Mouse (Mus musculus): ENCODE results near the gene Gss. TPM values are rescaled to one million over a fixed set of nuclear protein-coding genes. Genes with fewer than 3 reads are reported as not detected.
A peak's percentile ranks its signal among the peaks of the same experiment; 100 is the strongest.

The Gss gene
- polyA plus RNA-seq (2015; fragmentation: Nextera tagmentation; extraction: Ambion mirVana), result 143 and 158 TPM in 2 replicates

- Histone ChIP-seq H3K9ac (ENCODE audit: low read depth, low read length) (peak within 1 kb of the TSS; percentile 76), H3K4me1 (ENCODE audit: control insufficient read depth, insufficient read depth, low read length) (peaks cover 23% of the 10 kb centered on the region), H3K9me3 (ENCODE audit: control insufficient read depth, low read length) (no peaks in the 10 kb centered on the region), H3K36me3 (ENCODE audit: control insufficient read depth, insufficient read depth, low read length) (no peaks in the 10 kb centered on the region), H3K27me3 (replicated peaks; ENCODE audit: control insufficient read depth, insufficient read depth, low read length) (no peaks in the 10 kb centered on the region), H3K27ac (ENCODE audit: low read length) (peak within 1 kb of the TSS; percentile 93), H3K4me3 (ENCODE audit: low read length) (peak within 1 kb of the TSS; percentile 59), H3K4me2 (ENCODE audit: low read depth, low read length) (peak within 1 kb of the TSS; percentile 74)
- peak; percentile 85 for ATAC-seq
- WGBS, result under 1% methylated on average over 53 of the region's 53 CpGs
These were observed at the start of gene Gss for GRCm38 (mm10) chr2:155592137-155592853. Gene Gss, minus strand, starts transcription at chr2:155592810.

GRCm38 (mm10) chr2:155641540-155642472, 49.2 kb upstream of the Gss start:
- Histone ChIP-seq H3K4me3 (ENCODE audit: low read length) (no peak overlapping the region), H3K9ac (ENCODE audit: low read depth, low read length) (peak overlapping the region; percentile 48), H3K9me3 (ENCODE audit: control insufficient read depth, low read length) (no peaks in the 10 kb centered on the region), H3K27ac (ENCODE audit: low read length) (peak overlapping the region; percentile 87), H3K4me1 (ENCODE audit: control insufficient read depth, insufficient read depth, low read length) (peaks cover 12% of the 10 kb centered on the region), H3K36me3 (ENCODE audit: control insufficient read depth, insufficient read depth, low read length) (peaks cover 31% of the 10 kb centered on the region), H3K27me3 (replicated peaks; ENCODE audit: control insufficient read depth, insufficient read depth, low read length) (no peaks in the 10 kb centered on the region), H3K4me2 (ENCODE audit: low read depth, low read length) (peak overlapping the region; percentile 9; the same call in 1 of the 2 replicates)
- 64% methylated on average over 18 of the region's 18 CpGs for WGBS
- ATAC-seq, result peak; percentile 96

GRCm38 (mm10) chr2:155640656-155641055, 48.0 kb upstream of the Gss start:
- 88% methylated on average over 6 of the region's 6 CpGs for WGBS
- ATAC-seq, result no peak
- Histone ChIP-seq H3K36me3 (ENCODE audit: control insufficient read depth, insufficient read depth, low read length) (peaks cover 31% of the 10 kb centered on the region), H3K4me3 (ENCODE audit: low read length) (no peak overlapping the region), H3K4me2 (ENCODE audit: low read depth, low read length) (no peak overlapping the region), H3K9ac (ENCODE audit: low read depth, low read length) (peak overlapping the region; percentile 48; the same call in 1 of the 2 replicates), H3K9me3 (ENCODE audit: control insufficient read depth, low read length) (no peaks in the 10 kb centered on the region), H3K27ac (ENCODE audit: low read length) (no peak overlapping the region; the same call in 1 of the 2 replicates), H3K27me3 (replicated peaks; ENCODE audit: control insufficient read depth, insufficient read depth, low read length) (no peaks in the 10 kb centered on the region), H3K4me1 (ENCODE audit: control insufficient read depth, insufficient read depth, low read length) (peaks cover 12% of the 10 kb centered on the region)

GRCm38 (mm10) chr2:155637411-155637810, 44.8 kb upstream of the Gss start:
- Histone ChIP-seq H3K36me3 (ENCODE audit: control insufficient read depth, insufficient read depth, low read length) (peaks cover 34% of the 10 kb centered on the region), H3K27ac (ENCODE audit: low read length) (no peak overlapping the region), H3K4me2 (ENCODE audit: low read depth, low read length) (no peak overlapping the region), H3K27me3 (replicated peaks; ENCODE audit: control insufficient read depth, insufficient read depth, low read length) (0 out of 2 replicates have a peak, but pooled peaks cover 2% of the 10 kb centered on the region), H3K9ac (ENCODE audit: low read depth, low read length) (no peak overlapping the region), H3K4me3 (ENCODE audit: low read length) (no peak overlapping the region), H3K9me3 (ENCODE audit: control insufficient read depth, low read length) (no peaks in the 10 kb centered on the region), H3K4me1 (ENCODE audit: control insufficient read depth, insufficient read depth, low read length) (peaks cover 12% of the 10 kb centered on the region)
- ATAC-seq, result no peak
- WGBS, result 89% methylated on average over 4 of the region's 4 CpGs

- peaks cover 37% of the 10 kb centered on the region for H3K36me3 ChIP-seq (ENCODE audit: control insufficient read depth, insufficient read depth, low read length)
- ATAC-seq, result no peak
- H3K4me1 ChIP-seq (ENCODE audit: control insufficient read depth, insufficient read depth, low read length), result peaks cover 8% of the 10 kb centered on the region
- H3K4me3 ChIP-seq (ENCODE audit: low read length), result no peak overlapping the region
- H3K4me2 ChIP-seq (ENCODE audit: low read depth, low read length), result no peak overlapping the region
- 0 out of 2 replicates have a peak, but pooled peaks cover 3% of the 10 kb centered on the region for H3K27me3 ChIP-seq (replicated peaks; ENCODE audit: control insufficient read depth, insufficient read depth, low read length)
- no peak overlapping the region for H3K27ac ChIP-seq (ENCODE audit: low read length)
- H3K9ac ChIP-seq (ENCODE audit: low read depth, low read length), result no peak overlapping the region
- no peaks in the 10 kb centered on the region for H3K9me3 ChIP-seq (ENCODE audit: control insufficient read depth, low read length)
These were observed 44.3 kb upstream of the Gss start for GRCm38 (mm10) chr2:155636881-155637280.

- no peaks in the 10 kb centered on the region for H3K9me3 ChIP-seq (ENCODE audit: control insufficient read depth, low read length)
- ATAC-seq, result no peak
- WGBS, result 98% methylated on average over 8 of the region's 8 CpGs
- no peak overlapping the region for H3K4me2 ChIP-seq (ENCODE audit: low read depth, low read length)
- 0 out of 2 replicates have a peak, but pooled peaks cover 3% of the 10 kb centered on the region for H3K27me3 ChIP-seq (replicated peaks; ENCODE audit: control insufficient read depth, insufficient read depth, low read length)
- H3K9ac ChIP-seq (ENCODE audit: low read depth, low read length), result no peak overlapping the region
- no peak overlapping the region for H3K4me3 ChIP-seq (ENCODE audit: low read length)
- peaks cover 2% of the 10 kb centered on the region for H3K4me1 ChIP-seq (ENCODE audit: control insufficient read depth, insufficient read depth, low read length)
- no peak overlapping the region for H3K27ac ChIP-seq (ENCODE audit: low read length)
- H3K36me3 ChIP-seq (ENCODE audit: control insufficient read depth, insufficient read depth, low read length), result peaks cover 32% of the 10 kb centered on the region
These were observed 43.4 kb upstream of the Gss start for GRCm38 (mm10) chr2:155635961-155636360.

GRCm38 (mm10) chr2:155634562-155634961, 42.0 kb upstream of the Gss start:
- no peak for ATAC-seq
- Histone ChIP-seq H3K4me2 (ENCODE audit: low read depth, low read length) (no peak overlapping the region), H3K36me3 (ENCODE audit: control insufficient read depth, insufficient read depth, low read length) (peaks cover 30% of the 10 kb centered on the region), H3K9ac (ENCODE audit: low read depth, low read length) (no peak overlapping the region), H3K27me3 (replicated peaks; ENCODE audit: control insufficient read depth, insufficient read depth, low read length) (peaks cover 3% of the 10 kb centered on the region; the same call in 1 of the 2 replicates), H3K4me1 (ENCODE audit: control insufficient read depth, insufficient read depth, low read length) (peaks cover 3% of the 10 kb centered on the region), H3K4me3 (ENCODE audit: low read length) (no peak overlapping the region), H3K9me3 (ENCODE audit: control insufficient read depth, low read length) (no peaks in the 10 kb centered on the region), H3K27ac (ENCODE audit: low read length) (no peak overlapping the region)
- 92% methylated on average over 8 of the region's 8 CpGs for WGBS

- ATAC-seq, result no peak
- Histone ChIP-seq H3K9me3 (ENCODE audit: control insufficient read depth, low read length) (no peaks in the 10 kb centered on the region), H3K4me2 (ENCODE audit: low read depth, low read length) (no peak overlapping the region), H3K4me1 (ENCODE audit: control insufficient read depth, insufficient read depth, low read length) (peaks cover 9% of the 10 kb centered on the region), H3K9ac (ENCODE audit: low read depth, low read length) (no peak overlapping the region), H3K36me3 (ENCODE audit: control insufficient read depth, insufficient read depth, low read length) (peaks cover 27% of the 10 kb centered on the region), H3K4me3 (ENCODE audit: low read length) (no peak overlapping the region), H3K27ac (ENCODE audit: low read length) (no peak overlapping the region), H3K27me3 (replicated peaks; ENCODE audit: control insufficient read depth, insufficient read depth, low read length) (peaks cover 5% of the 10 kb centered on the region; the same call in 1 of the 2 replicates)
- WGBS, result 92% methylated on average over 9 of the region's 9 CpGs
These were observed 41.1 kb upstream of the Gss start for GRCm38 (mm10) chr2:155633731-155634130.

GRCm38 (mm10) chr2:155633121-155633520, 40.5 kb upstream of the Gss start:
- no peak overlapping the region for H3K4me2 ChIP-seq (ENCODE audit: low read depth, low read length)
- H3K27ac ChIP-seq (ENCODE audit: low read length), result no peak overlapping the region
- H3K9ac ChIP-seq (ENCODE audit: low read depth, low read length), result no peak overlapping the region
- 62% methylated on average over 19 of the region's 19 CpGs for WGBS
- peaks cover 5% of the 10 kb centered on the region; the same call in 1 of the 2 replicates for H3K27me3 ChIP-seq (replicated peaks; ENCODE audit: control insufficient read depth, insufficient read depth, low read length)
- H3K4me3 ChIP-seq (ENCODE audit: low read length), result no peak overlapping the region
- peaks cover 27% of the 10 kb centered on the region for H3K36me3 ChIP-seq (ENCODE audit: control insufficient read depth, insufficient read depth, low read length)
- peaks cover 9% of the 10 kb centered on the region for H3K4me1 ChIP-seq (ENCODE audit: control insufficient read depth, insufficient read depth, low read length)
- H3K9me3 ChIP-seq (ENCODE audit: control insufficient read depth, low read length), result no peaks in the 10 kb centered on the region
- ATAC-seq, result no peak

Measured in intestine, embryonic 16.5 days (tissue).